Mouse (Mus musculus) liver, embryonic 11.5 days (tissue): ENCODE measurements at regions not wholly inside any gene's neighbourhood (a gene's known extent, or its start where the extent isn't known, plus 50 kb on each side); places are given as distances from the start of the nearest gene placed in this dataset.
"Not testable (repeated sequence)": the region's sequence is repeated elsewhere in the genome, so short reads cannot be mapped to it uniquely, and the experiment has no call there.

Experiments used
- ATAC-seq: fragments of 200-750 bp; cut with Nextera tagmentation; replicated peaks from 2 replicates; pipeline ENCODE4 v1.8.0; 2017; ENCODE audit warnings: moderate number of reproducible peaks, mild to moderate bottlenecking, moderate TSS enrichment, moderate library complexity; ENCODE audit not compliant: low FRiP score
- DNase-seq: peaks from one replicate; pipeline ENCODE4 v3.0.0-alpha.2; 2017; ENCODE audit warnings: low spot score
- H3K27ac ChIP-seq: fragments of 300-500 bp; sonication (generic); 2 replicates; pipeline ENCODE4 v1.5.1; 2014; ENCODE audit warnings: mild to moderate bottlenecking, low read depth, low read length, control low read depth
- H3K27me3 ChIP-seq: fragments of 300-500 bp; sonication (generic); replicated peaks from 2 replicates; pipeline ENCODE4 v1.6.1; 2014; ENCODE audit warnings: low read length, mixed read lengths; ENCODE audit not compliant: control insufficient read depth, insufficient read depth
- H3K36me3 ChIP-seq: fragments of 300-500 bp; sonication (generic); 2 replicates; pipeline ENCODE4 v1.6.1; 2014; ENCODE audit warnings: mild to moderate bottlenecking, low read length, moderate library complexity, mixed read lengths; ENCODE audit not compliant: control insufficient read depth, insufficient read depth
- H3K4me1 ChIP-seq: fragments of 300-500 bp; sonication (generic); replicated peaks from 2 replicates; pipeline ENCODE4 v1.6.1; 2014; ENCODE audit warnings: low read length, mixed read lengths; ENCODE audit not compliant: control insufficient read depth, insufficient read depth
- H3K4me2 ChIP-seq: fragments of 300-500 bp; sonication (generic); 2 replicates; pipeline ENCODE4 v1.6.1; 2014; ENCODE audit warnings: mild to moderate bottlenecking, control low read depth, moderate library complexity
- H3K4me3 ChIP-seq: fragments of 300-500 bp; sonication (generic); 2 replicates; pipeline ENCODE4 v1.5.1; 2014; ENCODE audit warnings: low read depth, low read length, control low read depth
- H3K9ac ChIP-seq: fragments of 300-500 bp; sonication (generic); 2 replicates; pipeline ENCODE4 v1.6.1; 2014; ENCODE audit warnings: low read depth, low read length, control low read depth
- H3K9me3 ChIP-seq: fragments of 300-500 bp; sonication (generic); 2 replicates; pipeline ENCODE4 v1.6.1; 2016; ENCODE audit warnings: low read length, inconsistent platforms, mixed read lengths; ENCODE audit not compliant: control insufficient read depth
- WGBS: fragments of 180-500 bp; shearing (Covaris S2); extraction: QIAGEN DNeasy Blood & Tissue Kit; methylation state at CpG from one replicate; pipeline ENCODE4 v1.1.7; 2014; 5-methylcytosine and 5-hydroxymethylcytosine counted together

- Histone ChIP-seq H3K27ac (no peak overlapping the region), H3K4me1 (no peaks in the 10 kb centered on the region), H3K27me3 (no peaks in the 10 kb centered on the region), H3K9me3 (no peaks in the 10 kb centered on the region), H3K36me3 (no peaks in the 10 kb centered on the region), H3K9ac (no peak overlapping the region), H3K4me3 (no peak overlapping the region), H3K4me2 (no peak overlapping the region)
- no peak for ATAC-seq
- WGBS, result 87% methylated on average over 9 of the region's 9 CpGs
- DNase-seq, result no peak
Observed at GRCm38 (mm10) chr12:107181291-107181690, 307.1 kb upstream of the 3110018I06Rik start.

- H3K36me3 ChIP-seq, result no peaks in the 10 kb centered on the region
- no peaks in the 10 kb centered on the region for H3K4me1 ChIP-seq
- no peak overlapping the region for H3K4me3 ChIP-seq
- H3K27me3 ChIP-seq, result no peaks in the 10 kb centered on the region
- 88% methylated on average over 18 of the region's 18 CpGs for WGBS
- H3K9me3 ChIP-seq, result no peaks in the 10 kb centered on the region
- DNase-seq (no peak), ATAC-seq (no peak)
- no peak overlapping the region for H3K9ac ChIP-seq
- no peak overlapping the region for H3K4me2 ChIP-seq
- H3K27ac ChIP-seq, result no peak overlapping the region
Observed at GRCm38 (mm10) chr12:107182091-107182655, 306.3 kb upstream of the 3110018I06Rik start.

GRCm38 (mm10) chr12:107183283-107183682 lies 305.1 kb upstream of the 3110018I06Rik start:
- Histone ChIP-seq H3K4me1 (no peaks in the 10 kb centered on the region), H3K27ac (no peak overlapping the region), H3K36me3 (no peaks in the 10 kb centered on the region), H3K4me2 (no peak overlapping the region), H3K9ac (no peak overlapping the region), H3K4me3 (no peak overlapping the region), H3K27me3 (no peaks in the 10 kb centered on the region), H3K9me3 (no peaks in the 10 kb centered on the region)
- no peak for DNase-seq
- WGBS, result 54% methylated on average over 9 of the region's 9 CpGs
- ATAC-seq, result no peak

GRCm38 (mm10) chr12:107184426-107184825 lies 304.0 kb upstream of the 3110018I06Rik start:
- Histone ChIP-seq H3K9ac (no peak overlapping the region), H3K36me3 (no peaks in the 10 kb centered on the region), H3K4me3 (no peak overlapping the region), H3K9me3 (no peaks in the 10 kb centered on the region), H3K4me1 (no peaks in the 10 kb centered on the region), H3K27me3 (no peaks in the 10 kb centered on the region), H3K27ac (no peak overlapping the region), H3K4me2 (no peak overlapping the region)
- DNase-seq, result no peak
- 81% methylated on average over 3 of the region's 3 CpGs for WGBS
- no peak for ATAC-seq

- H3K4me1 ChIP-seq, result no peaks in the 10 kb centered on the region
- no peak overlapping the region for H3K27ac ChIP-seq
- H3K9me3 ChIP-seq, result no peaks in the 10 kb centered on the region
- DNase-seq (no peak), ATAC-seq (no peak)
- H3K36me3 ChIP-seq, result no peaks in the 10 kb centered on the region
- no peak overlapping the region for H3K4me3 ChIP-seq
- H3K9ac ChIP-seq, result no peak overlapping the region
- H3K27me3 ChIP-seq, result no peaks in the 10 kb centered on the region
- no peak overlapping the region for H3K4me2 ChIP-seq
- WGBS, result 71% methylated on average over 6 of the region's 6 CpGs
Observed at GRCm38 (mm10) chr12:107186361-107186760, 302.1 kb upstream of the 3110018I06Rik start.

DNA sequence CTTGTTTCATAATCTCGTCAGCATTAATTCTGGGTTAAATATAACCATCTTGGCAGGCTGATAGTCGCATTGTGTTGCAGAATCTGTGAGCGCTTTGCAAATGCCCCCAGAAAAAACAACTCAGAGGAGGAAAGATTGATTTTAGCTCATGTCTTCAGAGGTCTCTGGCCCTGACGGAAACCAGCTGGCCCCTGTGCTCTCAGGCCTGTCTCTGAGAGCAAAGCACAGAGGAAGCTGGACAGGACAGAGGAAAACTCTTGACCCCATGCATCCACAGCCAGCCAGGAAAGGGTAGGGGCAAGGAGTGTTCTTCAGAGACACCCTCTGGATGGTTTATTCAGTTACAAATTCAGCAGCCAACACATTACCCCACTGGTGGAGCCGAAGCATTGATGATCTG lies 300.4 kb upstream of the 3110018I06Rik start:
- Histone ChIP-seq H3K9ac (no peak overlapping the region), H3K36me3 (no peaks in the 10 kb centered on the region), H3K4me3 (no peak overlapping the region), H3K4me1 (no peaks in the 10 kb centered on the region), H3K9me3 (no peaks in the 10 kb centered on the region), H3K27ac (no peak overlapping the region), H3K4me2 (no peak overlapping the region), H3K27me3 (no peaks in the 10 kb centered on the region)
- WGBS, result 73% methylated on average over 5 of the region's 5 CpGs
- ATAC-seq (no peak), DNase-seq (no peak)

DNA sequence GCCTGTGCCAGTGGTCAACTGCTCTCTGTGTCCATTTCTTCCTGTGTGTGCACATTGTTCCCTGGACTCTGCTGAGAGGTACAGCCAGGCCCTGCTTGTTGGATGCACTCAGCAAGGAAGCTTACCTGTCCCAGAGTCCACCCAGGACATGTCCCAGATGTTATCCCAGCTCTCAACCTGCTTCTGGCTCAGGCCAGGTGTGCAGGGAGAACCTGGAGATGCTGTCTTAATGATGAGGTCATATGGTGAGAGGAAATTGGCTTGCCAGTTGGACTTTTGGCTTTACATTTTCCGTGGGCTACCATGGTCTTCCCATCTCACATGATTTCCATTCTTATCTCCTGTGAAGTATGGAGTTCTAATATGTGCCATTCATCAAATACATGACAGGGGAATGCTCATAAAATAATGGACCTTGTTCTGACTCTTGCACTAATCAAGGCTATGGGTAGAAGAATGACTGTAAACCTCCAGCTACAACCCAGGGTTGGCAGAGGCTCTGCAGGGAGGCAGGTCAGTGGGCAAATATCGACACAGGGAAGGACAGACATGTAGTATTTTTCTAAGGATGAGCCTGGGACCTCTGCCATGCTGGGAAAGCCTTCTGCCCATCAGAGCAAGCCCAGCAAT lies 289.9 kb upstream of the 3110018I06Rik start:
- Histone ChIP-seq H3K27ac (no peak overlapping the region), H3K27me3 (no peaks in the 10 kb centered on the region), H3K9me3 (no peaks in the 10 kb centered on the region), H3K4me2 (no peak overlapping the region), H3K36me3 (no peaks in the 10 kb centered on the region), H3K4me1 (no peaks in the 10 kb centered on the region), H3K9ac (no peak overlapping the region), H3K4me3 (no peak overlapping the region)
- DNase-seq (no peak), ATAC-seq (no peak)
- 69% methylated on average over 2 of the region's 2 CpGs for WGBS

GRCm38 (mm10) chr12:107200903-107201302 lies 287.5 kb upstream of the 3110018I06Rik start:
- 57% methylated on average over 4 of the region's 4 CpGs for WGBS
- Histone ChIP-seq H3K9me3 (no peaks in the 10 kb centered on the region), H3K4me2 (no peak overlapping the region), H3K4me3 (no peak overlapping the region), H3K36me3 (no peaks in the 10 kb centered on the region), H3K9ac (no peak overlapping the region), H3K27me3 (no peaks in the 10 kb centered on the region), H3K27ac (no peak overlapping the region), H3K4me1 (no peaks in the 10 kb centered on the region)
- ATAC-seq, result no peak
- no peak for DNase-seq

DNA sequence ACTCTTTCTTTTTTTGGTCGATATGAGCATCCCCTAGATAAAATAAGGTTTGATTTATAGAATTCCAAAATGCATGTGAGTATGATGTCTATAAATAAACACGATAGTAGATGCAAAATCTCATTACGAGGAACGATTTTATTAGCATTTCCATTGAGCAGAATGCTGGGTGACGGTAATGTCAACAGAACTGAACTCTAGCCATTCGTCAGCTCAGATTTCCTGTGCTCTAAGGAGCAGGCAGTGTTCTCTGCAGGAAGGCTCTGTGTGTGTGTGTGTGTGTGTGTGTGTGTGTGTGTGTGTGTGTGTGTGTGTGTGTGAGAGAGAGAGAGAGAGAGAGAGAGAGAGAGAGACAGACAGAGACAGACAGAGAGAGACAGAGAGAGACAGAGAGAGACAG lies 279.6 kb upstream of the 3110018I06Rik start:
- DNase-seq, H3K4me3 ChIP-seq, H3K4me2 ChIP-seq, H3K27ac ChIP-seq, H3K36me3 ChIP-seq, ATAC-seq, H3K9ac ChIP-seq, H3K27me3 ChIP-seq, H3K4me1 ChIP-seq, H3K9me3 ChIP-seq: not testable (repeated sequence)
- WGBS, result 64% methylated on average over 6 of the region's 6 CpGs
